ENCODE assay signal across 28 mouse cellular contexts in the genomic region with DNA sequence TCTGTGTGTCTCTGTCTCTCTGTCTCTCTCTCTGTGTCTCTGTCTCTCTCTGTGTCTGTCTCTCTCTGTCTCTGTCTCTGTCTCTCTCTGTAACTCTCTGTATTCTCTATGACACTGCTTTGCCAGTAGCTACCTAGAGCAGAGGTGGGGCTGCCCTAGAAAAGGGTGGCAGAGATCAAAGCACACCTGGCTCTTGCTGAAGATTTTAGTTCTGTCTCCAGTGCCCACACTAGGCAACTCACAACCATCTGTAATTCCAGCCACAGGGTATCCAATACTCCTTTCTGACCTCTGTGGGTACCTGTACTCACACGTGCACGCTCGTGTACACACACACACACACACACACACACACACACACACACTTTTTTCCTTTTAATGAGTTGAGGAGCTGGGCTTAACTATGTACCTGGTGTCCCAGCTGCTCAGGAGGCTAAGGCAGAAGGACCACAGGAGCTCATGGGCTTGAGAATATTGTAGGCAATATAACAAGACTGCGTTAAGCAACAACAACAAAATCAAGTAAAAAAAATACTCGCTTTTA. TPM values are rescaled to one million over a fixed set of nuclear protein-coding genes. Genes with fewer than 3 reads are reported as not detected.
DNase-seq lines count a peak whose midpoint lies in the region; ATAC-seq and TF ChIP-seq lines count a peak whose summit lies in the region.
"Had no signal": no experiment of that assay in that cellular context is flagged by ENCODE, and none has a peak within 500 bp of the region (broad histone marks: within the 10 kb centered on the region; RNA-seq: fewer than 3 reads in every experiment).

No protein-coding gene starts in this region.

- 0 out of 2 replicates have a peak, but pooled peaks cover 1% of the 10 kb centered on the region for H3K36me3 ChIP-seq in spleen, adult 2 months (ENCODE audit: control insufficient read depth, insufficient read depth, low read length)
- H3K36me3 ChIP-seq: embryonic facial prominence, embryonic 15.5 days; forebrain, embryonic 10.5 days; forebrain, embryonic 15.5 days; heart, embryonic 13.5 days; hindbrain, embryonic 15.5 days had no signal

- no peak for TF ChIP-seq CTCF in spleen, adult 2 months (IDR thresholded peaks at IDR 0.05; ENCODE audit: extremely low read depth, insufficient read depth, insufficient read length, insufficient replicate concordance)

- no peak for ATAC-seq in megakaryocyte, adult 5-6 weeks (ENCODE audit: poor library complexity, severe bottlenecking)
- ATAC-seq: forebrain, embryonic 15.5 days; inflammation-experienced regulatory T-cells, adult 6 months had no signal

- 75% methylated on average over 5 of the region's 5 CpGs for WGBS in spleen, adult 2 months

- no peak for DNase-seq in spleen, adult 2 months (ENCODE audit: low read depth in 1 of 2, low spot score in 2 of 2)
- DNase-seq in spleen, adult 12 weeks (ENCODE audit: low spot score), result no peak
- DNase-seq in induced T-regulatory cell, adult 2 months (ENCODE audit: low read depth), result peak; percentile 52
- peak; percentile 53 to 65 for DNase-seq in thymus, postnatal 10 days (ENCODE audit: low spot score in 2 of 2)
- peak; percentile 55 for DNase-seq in thymus, postnatal 4 days
- DNase-seq in adrenal gland, adult 8-10 months, result no peak
- no peak for DNase-seq in urinary bladder, postnatal 25 days (ENCODE audit: low spot score)
- DNase-seq: adrenal gland, adult 2 months; adrenal gland, postnatal 36 days; cerebellum, adult 11 months; cerebellum, adult 8-10 months; cerebellum, postnatal 14 days; embryo, embryonic 11 days; gastrocnemius, postnatal 25 days; heart, postnatal 36 days had no signal

- no peak overlapping the region for H3K4me3 ChIP-seq in spleen, adult 2 months (ENCODE audit: extremely low read depth, insufficient read depth, insufficient read length)
- H3K4me3 ChIP-seq: embryonic facial prominence, embryonic 15.5 days; erythroblast, embryonic 14.5 days; forebrain, embryonic 10.5 days; forebrain, embryonic 15.5 days; heart, embryonic 13.5 days; hindbrain, embryonic 15.5 days had no signal

- peaks cover 46% of the 10 kb centered on the region; the same call in 1 of the 2 replicates for H3K4me1 ChIP-seq in spleen, adult 2 months (ENCODE audit: control insufficient read depth, insufficient read depth, insufficient read length)

- no peaks in the 10 kb centered on the region for H3K27me3 ChIP-seq in spleen, adult 2 months (ENCODE audit: control insufficient read depth, insufficient read depth, low read length)
- H3K27me3 ChIP-seq: hindbrain, embryonic 15.5 days had no signal

- no peak for TF ChIP-seq POLR2A in spleen, adult 2 months (IDR thresholded peaks at IDR 0.05; ENCODE audit: low read depth, low read length)

- H3K27ac ChIP-seq in spleen, adult 2 months (ENCODE audit: insufficient read depth, low read length), result peak overlapping the region; percentile 96
- H3K27ac ChIP-seq: embryonic facial prominence, embryonic 15.5 days; forebrain, embryonic 10.5 days; forebrain, embryonic 15.5 days; heart, embryonic 13.5 days; hindbrain, embryonic 15.5 days had no signal

RNA-seq across cellular contexts. Expression of gene Grb7, which starts 49.1 kb away (rescaled TPM):
- polyA plus RNA-seq in spleen, adult 2 months (2012; rRNA removed), result 1.1 and 1.2 TPM in 2 replicates
- total RNA-seq in adrenal gland, adult 8-10 months (2022), result under 1 TPM in 3 of 4 experiments, not detected in 1; 0.13 to 0.70 (median 0.42) TPM
- not detected in 2 replicates for total RNA-seq in megakaryocyte, adult 5-6 weeks (2015)
- total RNA-seq in megakaryocyte, adult 5-6 weeks (2017), result not detected in 2 replicates
- total RNA-seq: adrenal gland, postnatal 36 days; common myeloid progenitor, adult 5-6 weeks; granulocyte monocyte progenitor cell, adult 5-6 weeks had no signal

RNA-seq across cellular contexts. Expression of gene Ikzf3, which starts 50.6 kb away (rescaled TPM):
- polyA plus RNA-seq in spleen, adult 2 months (2012; rRNA removed), result 104 and 113 TPM in 2 replicates
- total RNA-seq in adrenal gland, adult 8-10 months (2022), result 1 to 10 TPM in 1 of 4 experiments, under 1 TPM in 3; 0.49 to 1.0 (median 0.75) TPM
- 6.0 and 9.9 TPM in 2 replicates for total RNA-seq in megakaryocyte, adult 5-6 weeks (2015)
- total RNA-seq in megakaryocyte, adult 5-6 weeks (2017), result 6.6 and 11.0 TPM in 2 replicates
- total RNA-seq: common myeloid progenitor, adult 5-6 weeks; granulocyte monocyte progenitor cell, adult 5-6 weeks had no signal
- polyA plus RNA-seq: erythroblast, embryonic 14.5 days; hindbrain, embryonic 15.5 days had no signal

RNA-seq across cellular contexts. Expression of gene Zpbp2, which starts 55.6 kb away (rescaled TPM):
- 1.2 TPM in 2 replicates for polyA plus RNA-seq in spleen, adult 2 months (2012; rRNA removed)
- 1 to 10 TPM in 1 of 4 experiments, under 1 TPM in 2, not detected in 1; 0.51 to 1.1 (median 0.74) TPM for total RNA-seq in adrenal gland, adult 8-10 months (2022)
- total RNA-seq in megakaryocyte, adult 5-6 weeks (2015), result 0.34 and 5.4 TPM in 2 replicates
- 0.81 TPM in 1 of 2 replicates, not detected in the other for total RNA-seq in megakaryocyte, adult 5-6 weeks (2017)
- total RNA-seq: gastrocnemius, adult 18-20 months; gastrocnemius, postnatal 25 days; heart, adult 8-10 months; heart, postnatal 36 days had no signal
- polyA plus RNA-seq: hindbrain, embryonic 11.5 days had no signal

RNA-seq across cellular contexts. Expression of gene Mien1, which starts 56.5 kb away (rescaled TPM):
- 37.1 and 37.8 TPM in 2 replicates for polyA plus RNA-seq in spleen, adult 2 months (2012; rRNA removed)
- total RNA-seq in adrenal gland, adult 8-10 months (2022), result 100 to 1,000 TPM in 1 of 4 experiments, 10 to 100 TPM in 3; 78.5 to 100 (median 88.6) TPM
- 56.6 and 65.4 TPM in 2 replicates for total RNA-seq in megakaryocyte, adult 5-6 weeks (2015)
- total RNA-seq in megakaryocyte, adult 5-6 weeks (2017), result 31.5 and 38.0 TPM in 2 replicates

Comparison
In these comparisons a context has a peak if more than half of its experiments do, and no peak if none do; other contexts are left out.
1. DNase-seq: peak in induced T-regulatory cell, adult 2 months (single experiment), thymus, postnatal 10 days (2 of 2) and thymus, postnatal 4 days (single experiment); none in spleen, adult 2 months (0 of 2), spleen, adult 12 weeks (single experiment), adrenal gland, adult 8-10 months (single experiment) and urinary bladder, postnatal 25 days (single experiment).